Mouse (Mus musculus): ENCODE results near the gene Insm2. TPM values are rescaled to one million over a fixed set of nuclear protein-coding genes. Genes with fewer than 3 reads are reported as not detected.
A peak's percentile ranks its signal among the peaks of the same experiment; 100 is the strongest.
"Not testable (repeated sequence)": the region's sequence is repeated elsewhere in the genome, so short reads cannot be mapped to it uniquely, and the experiment has no call there.

Insm2 gene
- total and polyA plus RNA-seq, 2 experiments, result not detected

DNA sequence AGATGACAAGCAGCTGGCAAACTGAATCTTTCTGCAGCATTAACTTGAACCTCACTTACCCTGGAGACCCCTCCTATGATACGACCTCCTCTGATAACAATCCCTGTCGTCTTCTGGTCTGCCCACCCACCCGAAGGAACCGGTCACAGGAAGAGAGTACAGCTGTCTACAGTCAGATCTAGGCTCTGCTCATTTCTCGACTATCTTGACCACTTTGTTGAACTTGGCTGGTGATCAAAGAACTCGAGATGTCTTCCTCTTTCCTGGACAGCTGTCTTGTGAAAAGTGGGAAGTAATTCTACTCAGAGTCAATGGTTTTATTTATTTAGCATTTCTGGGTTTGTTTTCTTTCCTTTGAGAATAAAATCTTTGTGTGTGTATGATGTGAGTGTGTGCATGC lies 29.6 kb upstream of the Insm2 start:
- H3K36me3 ChIP-seq (ENCODE audit: control insufficient read depth, insufficient read depth, low read length), result no peaks in the 10 kb centered on the region
- DNase-seq (ENCODE audit: extremely low read depth, low read depth, low spot score), result peak; percentile 13
- TF ChIP-seq CTCF (IDR thresholded peaks at IDR 0.05; ENCODE audit: low read depth, low read length) (no peak), POLR2A (IDR thresholded peaks at IDR 0.05; ENCODE audit: extremely low read depth, insufficient read depth, low read length) (no peak)
- no peaks in the 10 kb centered on the region for H3K4me1 ChIP-seq (ENCODE audit: control insufficient read depth, insufficient read depth, low read length)
- no peak overlapping the region for H3K4me3 ChIP-seq (ENCODE audit: insufficient read depth, low read depth, low read length)
- no peak overlapping the region for H3K27ac ChIP-seq (replicated peaks; ENCODE audit: insufficient read depth, low read depth, low read length)
- WGBS, result 43% methylated on average over 6 of the region's 6 CpGs
- 0 out of 2 replicates have a peak, but pooled peaks cover 2% of the 10 kb centered on the region for H3K27me3 ChIP-seq (ENCODE audit: control insufficient read depth, insufficient read depth, low read length)
- no peak overlapping the region for H3K9ac ChIP-seq (ENCODE audit: low read depth, low read length)
- H3K79me2 ChIP-seq (ENCODE audit: control insufficient read depth, insufficient read depth, low read length), result no peaks in the 10 kb centered on the region

DNA sequence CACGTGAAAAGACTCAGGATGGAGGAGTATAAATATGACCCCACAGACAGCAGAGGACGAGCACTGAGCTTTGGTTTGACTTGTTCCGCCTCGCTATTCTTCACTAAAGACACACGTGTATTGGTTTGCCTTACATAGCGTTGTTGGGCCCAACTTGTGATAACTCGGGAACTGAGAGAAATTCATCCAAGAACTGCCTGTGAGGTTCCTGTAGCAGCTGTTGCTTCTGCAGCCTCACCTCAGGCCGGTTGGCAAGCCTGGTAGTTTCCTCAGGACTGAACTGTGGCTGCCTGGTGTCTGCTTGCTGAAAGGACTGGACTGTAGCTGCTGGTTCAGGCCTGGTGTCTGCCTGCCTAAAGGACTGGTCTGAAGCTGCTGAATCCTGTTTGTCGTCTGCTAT lies 28.6 kb upstream of the Insm2 start:
- TF ChIP-seq POLR2A (IDR thresholded peaks at IDR 0.05; ENCODE audit: extremely low read depth, insufficient read depth, low read length), result no peak
- no peak for TF ChIP-seq CTCF (IDR thresholded peaks at IDR 0.05; ENCODE audit: low read depth, low read length)
- H3K9ac ChIP-seq (ENCODE audit: low read depth, low read length), result no peak overlapping the region
- H3K79me2 ChIP-seq (ENCODE audit: control insufficient read depth, insufficient read depth, low read length), result no peaks in the 10 kb centered on the region
- H3K27ac ChIP-seq (replicated peaks; ENCODE audit: insufficient read depth, low read depth, low read length), result no peak overlapping the region
- no peaks in the 10 kb centered on the region for H3K27me3 ChIP-seq (ENCODE audit: control insufficient read depth, insufficient read depth, low read length)
- DNase-seq (ENCODE audit: extremely low read depth, low read depth, low spot score), result no peak
- H3K4me1 ChIP-seq (ENCODE audit: control insufficient read depth, insufficient read depth, low read length), result no peaks in the 10 kb centered on the region
- no peaks in the 10 kb centered on the region for H3K36me3 ChIP-seq (ENCODE audit: control insufficient read depth, insufficient read depth, low read length)
- H3K4me3 ChIP-seq (ENCODE audit: insufficient read depth, low read depth, low read length), result no peak overlapping the region
- 84% methylated on average over 9 of the region's 9 CpGs for WGBS

- no peaks in the 10 kb centered on the region for H3K79me2 ChIP-seq (ENCODE audit: control insufficient read depth, insufficient read depth, low read length)
- WGBS, result 82% methylated on average over 11 of the region's 11 CpGs
- DNase-seq (ENCODE audit: extremely low read depth, low read depth, low spot score), result no peak
- no peak overlapping the region for H3K27ac ChIP-seq (replicated peaks; ENCODE audit: insufficient read depth, low read depth, low read length)
- H3K4me1 ChIP-seq (ENCODE audit: control insufficient read depth, insufficient read depth, low read length), result no peaks in the 10 kb centered on the region
- H3K4me3 ChIP-seq (ENCODE audit: insufficient read depth, low read depth, low read length), result no peak overlapping the region
- TF ChIP-seq CTCF (IDR thresholded peaks at IDR 0.05; ENCODE audit: low read depth, low read length) (no peak), POLR2A (IDR thresholded peaks at IDR 0.05; ENCODE audit: extremely low read depth, insufficient read depth, low read length) (no peak)
- no peaks in the 10 kb centered on the region for H3K27me3 ChIP-seq (ENCODE audit: control insufficient read depth, insufficient read depth, low read length)
- no peak overlapping the region for H3K9ac ChIP-seq (ENCODE audit: low read depth, low read length)
- no peaks in the 10 kb centered on the region for H3K36me3 ChIP-seq (ENCODE audit: control insufficient read depth, insufficient read depth, low read length)
These were observed 28.0 kb upstream of the Insm2 start for GRCm38 (mm10) chr12:55571181-55571580.

DNA sequence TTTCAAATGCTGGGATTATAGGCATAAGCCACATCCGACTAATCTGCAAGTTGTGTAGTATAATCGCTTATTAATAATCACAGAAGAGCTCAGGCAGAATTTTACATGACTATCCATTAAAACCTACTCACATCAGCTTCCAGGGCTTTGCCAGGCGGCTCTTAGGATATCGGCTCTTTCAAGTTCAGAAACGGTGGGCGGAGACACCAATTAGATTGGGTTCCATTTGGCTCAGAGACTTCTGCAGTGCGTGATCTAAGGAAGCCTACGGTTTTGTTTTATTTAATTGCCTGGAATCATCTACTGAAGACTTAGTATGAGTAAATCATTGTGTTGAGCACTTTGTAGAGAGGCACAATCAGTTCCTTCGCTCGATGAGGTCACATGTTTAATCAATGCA lies 27.6 kb upstream of the Insm2 start:
- H3K79me2 ChIP-seq (ENCODE audit: control insufficient read depth, insufficient read depth, low read length), result no peaks in the 10 kb centered on the region
- no peaks in the 10 kb centered on the region for H3K36me3 ChIP-seq (ENCODE audit: control insufficient read depth, insufficient read depth, low read length)

DNA sequence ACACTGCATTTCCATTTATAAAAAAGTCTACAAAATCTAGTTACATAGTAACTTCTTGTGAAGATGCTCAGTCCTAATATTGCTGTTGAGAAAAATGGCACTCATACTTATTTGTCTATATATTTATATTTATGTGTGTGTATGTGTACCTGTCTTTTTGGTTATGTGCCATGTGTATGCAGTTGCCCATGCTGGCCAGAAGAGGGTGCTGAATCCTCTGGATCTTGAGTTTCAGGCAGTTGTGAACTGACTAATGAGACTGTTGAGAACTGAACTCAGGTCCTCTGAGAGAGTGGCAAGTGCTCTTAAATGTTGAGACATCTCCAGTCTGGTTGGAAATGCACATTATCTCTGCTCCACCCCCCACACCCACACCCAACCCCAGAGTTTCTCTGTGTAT lies 26.1 kb upstream of the Insm2 start:
- no peak for TF ChIP-seq CTCF (IDR thresholded peaks at IDR 0.05; ENCODE audit: low read depth, low read length)
- TF ChIP-seq POLR2A (IDR thresholded peaks at IDR 0.05; ENCODE audit: extremely low read depth, insufficient read depth, low read length), result no peak
- Histone ChIP-seq H3K4me3 (ENCODE audit: insufficient read depth, low read depth, low read length) (no peak overlapping the region), H3K36me3 (ENCODE audit: control insufficient read depth, insufficient read depth, low read length) (no peaks in the 10 kb centered on the region), H3K27ac (replicated peaks; ENCODE audit: insufficient read depth, low read depth, low read length) (no peak overlapping the region), H3K4me1 (ENCODE audit: control insufficient read depth, insufficient read depth, low read length) (no peaks in the 10 kb centered on the region), H3K27me3 (ENCODE audit: control insufficient read depth, insufficient read depth, low read length) (no peaks in the 10 kb centered on the region), H3K79me2 (ENCODE audit: control insufficient read depth, insufficient read depth, low read length) (no peaks in the 10 kb centered on the region), H3K9ac (ENCODE audit: low read depth, low read length) (no peak overlapping the region)
- DNase-seq (ENCODE audit: extremely low read depth, low read depth, low spot score), result no peak

More for the DNA sequence above, 27.6 kb upstream of the Insm2 start:
- no peak overlapping the region for H3K4me3 ChIP-seq (ENCODE audit: insufficient read depth, low read depth, low read length)
- no peaks in the 10 kb centered on the region for H3K27me3 ChIP-seq (ENCODE audit: control insufficient read depth, insufficient read depth, low read length)
- DNase-seq (ENCODE audit: extremely low read depth, low read depth, low spot score), result no peak
- H3K9ac ChIP-seq (ENCODE audit: low read depth, low read length), result no peak overlapping the region
- WGBS, result 88% methylated on average over 10 of the region's 10 CpGs
- TF ChIP-seq CTCF (IDR thresholded peaks at IDR 0.05; ENCODE audit: low read depth, low read length) (no peak), POLR2A (IDR thresholded peaks at IDR 0.05; ENCODE audit: extremely low read depth, insufficient read depth, low read length) (no peak)
- H3K4me1 ChIP-seq (ENCODE audit: control insufficient read depth, insufficient read depth, low read length), result no peaks in the 10 kb centered on the region
- H3K27ac ChIP-seq (replicated peaks; ENCODE audit: insufficient read depth, low read depth, low read length), result no peak overlapping the region

GRCm38 (mm10) chr12:55573794-55574193 lies 25.4 kb upstream of the Insm2 start:
- 15% methylated on average over 6 of the region's 6 CpGs for WGBS
- TF ChIP-seq POLR2A (IDR thresholded peaks at IDR 0.05; ENCODE audit: extremely low read depth, insufficient read depth, low read length) (no peak), CTCF (IDR thresholded peaks at IDR 0.05; ENCODE audit: low read depth, low read length) (no peak)
- DNase-seq (ENCODE audit: extremely low read depth, low read depth, low spot score), result no peak

GRCm38 (mm10) chr12:55586936-55587335 lies 12.3 kb upstream of the Insm2 start:
- not testable (repeated sequence) for H3K4me1 ChIP-seq (ENCODE audit: control insufficient read depth, insufficient read depth, low read length); DNase-seq (ENCODE audit: extremely low read depth, low read depth, low spot score); H3K79me2 ChIP-seq (ENCODE audit: control insufficient read depth, insufficient read depth, low read length); H3K4me3 ChIP-seq (ENCODE audit: insufficient read depth, low read depth, low read length); H3K9ac ChIP-seq (ENCODE audit: low read depth, low read length); H3K36me3 ChIP-seq (ENCODE audit: control insufficient read depth, insufficient read depth, low read length); H3K27ac ChIP-seq (replicated peaks; ENCODE audit: insufficient read depth, low read depth, low read length); H3K27me3 ChIP-seq (ENCODE audit: control insufficient read depth, insufficient read depth, low read length)
- WGBS, result 52% methylated on average over 9 of the region's 9 CpGs

More at GRCm38 (mm10) chr12:55573794-55574193, 25.4 kb upstream of the Insm2 start:
- Histone ChIP-seq H3K27me3 (ENCODE audit: control insufficient read depth, insufficient read depth, low read length) (no peaks in the 10 kb centered on the region), H3K4me1 (ENCODE audit: control insufficient read depth, insufficient read depth, low read length) (no peaks in the 10 kb centered on the region), H3K79me2 (ENCODE audit: control insufficient read depth, insufficient read depth, low read length) (no peaks in the 10 kb centered on the region), H3K4me3 (ENCODE audit: insufficient read depth, low read depth, low read length) (no peak overlapping the region), H3K9ac (ENCODE audit: low read depth, low read length) (no peak overlapping the region), H3K36me3 (ENCODE audit: control insufficient read depth, insufficient read depth, low read length) (no peaks in the 10 kb centered on the region), H3K27ac (replicated peaks; ENCODE audit: insufficient read depth, low read depth, low read length) (no peak overlapping the region)

Measured in liver, adult 2 months (tissue).